Mouse (Mus musculus): ENCODE measurements around the gene Syt5.
"Not testable (repeated sequence)": the region's sequence is repeated elsewhere in the genome, so short reads cannot be mapped to it uniquely, and the experiment has no call there.

The Syt5 gene

GRCm38 (mm10) chr7:4547221-4547641, at the start of gene Syt5:
TSS of gene Syt5 (minus strand) at chr7:4547541.
- in situ Hi-C loops (cut with MboI; ENCODE audit: unreplicated experiment in 2 of 2) = loop anchor here in 1 of 2 experiments (10.0 kb wide), 1 partner anchor 508 kb away; the partner anchor contains the start of gene Zfp580

GRCm38 (mm10) chr7:4597046-4597445, 49.7 kb upstream of the Syt5 start:
- in situ Hi-C loops (cut with MboI; ENCODE audit: unreplicated experiment in 2 of 2) = not testable (repeated sequence)

GRCm38 (mm10) chr7:4581481-4581880, 34.1 kb upstream of the Syt5 start:
- in situ Hi-C loops (cut with MboI; ENCODE audit: unreplicated experiment in 2 of 2) = not testable (repeated sequence)

- in situ Hi-C loops (cut with MboI; ENCODE audit: unreplicated experiment in 2 of 2) = not testable (repeated sequence)
These were observed 25.0 kb upstream of the Syt5 start for GRCm38 (mm10) chr7:4572361-4572760.

- in situ Hi-C loops (cut with MboI; ENCODE audit: unreplicated experiment in 2 of 2) = loop anchor here (5.0 kb wide), 3 partner anchors 50 to 380 kb away; no protein-coding TSS in a partner anchor
These were observed 15.3 kb upstream of the Syt5 start for GRCm38 (mm10) chr7:4562660-4563059.

GRCm38 (mm10) chr7:4557167-4557560, 9.8 kb upstream of the Syt5 start:
- in situ Hi-C loops (cut with MboI; ENCODE audit: unreplicated experiment in 2 of 2) = loop anchor here in 1 of 2 experiments (5.0 to 10.0 kb wide), 2 partner anchors 308 to 385 kb away; no protein-coding TSS in a partner anchor

- in situ Hi-C loops (cut with MboI; ENCODE audit: unreplicated experiment in 2 of 2) = loop anchor here in 1 of 2 experiments (5.0 to 10.0 kb wide), 2 partner anchors 308 to 386 kb away; no protein-coding TSS in a partner anchor
These were observed 9.2 kb upstream of the Syt5 start for GRCm38 (mm10) chr7:4556256-4557166.

- in situ Hi-C loops (cut with MboI; ENCODE audit: unreplicated experiment in 2 of 2) = loop anchor here in 1 of 2 experiments (10.0 kb wide), 1 partner anchor 508 kb away; the partner anchor contains the start of gene Zfp580
These were observed 680 bp downstream of the Syt5 start for GRCm38 (mm10) chr7:4546591-4547131.

- in situ Hi-C loops (cut with MboI; ENCODE audit: unreplicated experiment in 2 of 2) = loop anchor here in 1 of 2 experiments (10.0 kb wide), 1 partner anchor 509 kb away; the partner anchor contains the start of gene Zfp580
These were observed 1.3 kb downstream of the Syt5 start for GRCm38 (mm10) chr7:4546050-4546449.

GRCm38 (mm10) chr7:4542013-4542412, 5.3 kb downstream of the Syt5 start:
- in situ Hi-C loops (cut with MboI; ENCODE audit: unreplicated experiment in 2 of 2) = loop anchor here in 1 of 2 experiments (10.0 kb wide), 1 partner anchor 513 kb away; the partner anchor contains the start of gene Zfp580

- in situ Hi-C loops (cut with MboI; ENCODE audit: unreplicated experiment in 2 of 2) = loop anchor here in 1 of 2 experiments (10.0 kb wide), 1 partner anchor 513 kb away; the partner anchor contains the start of gene Zfp580
These were observed 6.0 kb downstream of the Syt5 start for GRCm38 (mm10) chr7:4541344-4541743.

GRCm38 (mm10) chr7:4539019-4539418, 8.3 kb downstream of the Syt5 start:
- in situ Hi-C loops (cut with MboI; ENCODE audit: unreplicated experiment in 2 of 2) = no loop called here

GRCm38 (mm10) chr7:4537181-4537580, 10.2 kb downstream of the Syt5 start:
- in situ Hi-C loops (cut with MboI; ENCODE audit: unreplicated experiment in 2 of 2) = no loop called here

GRCm38 (mm10) chr7:4536369-4536768, 11.0 kb downstream of the Syt5 start:
- in situ Hi-C loops (cut with MboI; ENCODE audit: unreplicated experiment in 2 of 2) = no loop called here

GRCm38 (mm10) chr7:4532005-4532729, 15.2 kb downstream of the Syt5 start, which contains the start of gene Dnaaf3:
TSS of gene Dnaaf3 (minus strand) at chr7:4532453.
- in situ Hi-C loops (cut with MboI; ENCODE audit: unreplicated experiment in 2 of 2) = no loop called here

- in situ Hi-C loops (cut with MboI; ENCODE audit: unreplicated experiment in 2 of 2) = not testable (repeated sequence)
These were observed 17.2 kb downstream of the Syt5 start for GRCm38 (mm10) chr7:4530166-4530565.

- in situ Hi-C loops (cut with MboI; ENCODE audit: unreplicated experiment in 2 of 2) = loop anchor here (5.0 to 10.0 kb wide), 5 partner anchors 95 to 912 kb away; partner anchors contain the start of genes Ndufa3 (in 1 of the 2) and Oscar (in 1 of the 2)
These were observed 20.0 kb downstream of the Syt5 start for GRCm38 (mm10) chr7:4527302-4527689.

GRCm38 (mm10) chr7:4526341-4527301, 20.7 kb downstream of the Syt5 start:
- in situ Hi-C loops (cut with MboI; ENCODE audit: unreplicated experiment in 2 of 2) = loop anchor here (5.0 to 10.0 kb wide), 5 partner anchors 94 to 912 kb away; partner anchors contain the start of genes Ndufa3 (in 1 of the 2) and Oscar (in 1 of the 2)
